In genomic region chr17:43241134-43241533, GRCm38 (mm10) we compare ENCODE assay signal across 8 mouse cellular contexts. TPM values are rescaled to one million over a fixed set of nuclear protein-coding genes. Genes with fewer than 3 reads are reported as not detected.
DNase-seq lines count a peak whose midpoint lies in the region; ATAC-seq and TF ChIP-seq lines count a peak whose summit lies in the region.
"Had no signal": no experiment of that assay in that cellular context is flagged by ENCODE, and none has a peak within 500 bp of the region (broad histone marks: within the 10 kb centered on the region; RNA-seq: fewer than 3 reads in every experiment).

No protein-coding gene starts in this region.

- TF ChIP-seq CTCF in gastrocnemius, adult 2 months (IDR thresholded peaks at IDR 0.05): no peak
- no peak for TF ChIP-seq CTCF in hindbrain, postnatal 0 days (IDR thresholded peaks at IDR 0.05; ENCODE audit: low read depth)

- no peaks in the 10 kb centered on the region; the same call in 1 of the 2 replicates for H3K4me1 ChIP-seq in hindbrain, postnatal 0 days (ENCODE audit: insufficient read depth, low read length)
- H3K4me1 ChIP-seq in limb, embryonic 14.5 days (ENCODE audit: control insufficient read depth, insufficient read depth, low read length): peaks cover 5% of the 10 kb centered on the region; the same call in 1 of the 2 replicates

- no peaks in the 10 kb centered on the region for H3K9me3 ChIP-seq in hindbrain, postnatal 0 days (ENCODE audit: low read length)
- no peaks in the 10 kb centered on the region for H3K9me3 ChIP-seq in limb, embryonic 14.5 days (ENCODE audit: control insufficient read depth, low read length)

- WGBS in hindbrain, postnatal 0 days: 20% methylated on average over 10 of the region's 10 CpGs
- WGBS in limb, embryonic 14.5 days: 36% methylated on average over 10 of the region's 10 CpGs

- H3K9ac ChIP-seq in hindbrain, postnatal 0 days (replicated peaks; ENCODE audit: low read length): no peak overlapping the region
- no peak overlapping the region for H3K9ac ChIP-seq in limb, embryonic 14.5 days (ENCODE audit: low read depth, low read length, severe bottlenecking)

- no peaks in the 10 kb centered on the region for H3K27me3 ChIP-seq in hindbrain, postnatal 0 days (ENCODE audit: insufficient read depth, low read length)
- H3K27me3 ChIP-seq in limb, embryonic 14.5 days (ENCODE audit: control insufficient read depth, insufficient read depth, low read length): no peaks in the 10 kb centered on the region

- no peak for TF ChIP-seq POLR2A in limb, embryonic 14.5 days (IDR thresholded peaks at IDR 0.05; ENCODE audit: borderline replicate concordance, extremely low read depth, insufficient read depth, insufficient read length)

- H3K36me3 ChIP-seq in hindbrain, postnatal 0 days (ENCODE audit: insufficient read depth, low read length): no peaks in the 10 kb centered on the region
- no peaks in the 10 kb centered on the region for H3K36me3 ChIP-seq in limb, embryonic 14.5 days (ENCODE audit: control insufficient read depth, insufficient read depth, low read length)

- ATAC-seq in hindbrain, postnatal 0 days: peak; percentile 89
- peak; percentile 65 for ATAC-seq in limb, embryonic 14.5 days (ENCODE audit: low FRiP score, low read depth)

- no peak overlapping the region for H3K4me2 ChIP-seq in hindbrain, postnatal 0 days (ENCODE audit: low read depth, low read length)
- no peak overlapping the region for H3K4me2 ChIP-seq in limb, embryonic 14.5 days (replicated peaks; ENCODE audit: low read depth, low read length, severe bottlenecking)

- H3K4me3 ChIP-seq in gastrocnemius, adult 2 months: no peak overlapping the region
- no peak overlapping the region for H3K4me3 ChIP-seq in hindbrain, postnatal 0 days (ENCODE audit: low read length)
- H3K4me3 ChIP-seq in limb, embryonic 14.5 days (replicated peaks; ENCODE audit: low read length): no peak overlapping the region

- intact Hi-C loops in gastrocnemius, adult 2 months (cut with DNase I): no loop called here

- peak; percentile 57 for DNase-seq in urinary bladder, postnatal 14 days (ENCODE audit: low spot score)
- no peak for DNase-seq in urinary bladder, postnatal 10 days (ENCODE audit: low spot score)
- peak; percentile 84 for DNase-seq in gastrocnemius, adult 2 months
- DNase-seq in hindbrain, postnatal 0 days (ENCODE audit: low spot score): peak; percentile 89
- DNase-seq in limb, embryonic 14.5 days (ENCODE audit: low spot score): peak; percentile 70
- peak; percentile 35 for DNase-seq in retina, postnatal 7 days (ENCODE audit: low read depth, low spot score)
- no peak for DNase-seq in urinary bladder, adult 18-20 months (ENCODE audit: low spot score in 2 of 2)

- H3K27ac ChIP-seq in gastrocnemius, adult 2 months: peak overlapping the region; percentile 43
- no peak overlapping the region for H3K27ac ChIP-seq in hindbrain, postnatal 0 days
- no peak overlapping the region for H3K27ac ChIP-seq in limb, embryonic 14.5 days (replicated peaks; ENCODE audit: low read depth, low read length)

RNA-seq across cellular contexts. Expression of gene Adgrf1, which starts 29.0 kb away (rescaled TPM):
- total RNA-seq in gastrocnemius, adult 2 months (2021): not detected
- total RNA-seq in hindbrain, postnatal 0 days (2014; rRNA removed): 0.11 TPM in 1 of 2 replicates, not detected in the other
- polyA plus RNA-seq in hindbrain, postnatal 0 days (2015; fragmentation: Nextera tagmentation; extraction: Ambion mirVana): not detected in 2 replicates
- polyA plus RNA-seq in limb, embryonic 14.5 days (2012; rRNA removed): 0.08 and 0.10 TPM in 2 replicates
- 0.06 TPM in 1 of 2 replicates, not detected in the other for polyA plus RNA-seq in limb, embryonic 14.5 days (2014; fragmentation: Nextera tagmentation; extraction: Ambion mirVana)
- polyA plus RNA-seq: spleen, adult 2 months had no signal

Comparison
In these comparisons a context has a peak if more than half of its experiments do, and no peak if none do; other contexts are left out.
1. DNase-seq: peak in urinary bladder, postnatal 14 days (single experiment), gastrocnemius, adult 2 months (single experiment), hindbrain, postnatal 0 days (single experiment), limb, embryonic 14.5 days (single experiment) and retina, postnatal 7 days (single experiment); none in urinary bladder, postnatal 10 days (single experiment) and urinary bladder, adult 18-20 months (0 of 2).